Mouse (Mus musculus): Measurements from ENCODE around the gene Qrich1.

DNA sequence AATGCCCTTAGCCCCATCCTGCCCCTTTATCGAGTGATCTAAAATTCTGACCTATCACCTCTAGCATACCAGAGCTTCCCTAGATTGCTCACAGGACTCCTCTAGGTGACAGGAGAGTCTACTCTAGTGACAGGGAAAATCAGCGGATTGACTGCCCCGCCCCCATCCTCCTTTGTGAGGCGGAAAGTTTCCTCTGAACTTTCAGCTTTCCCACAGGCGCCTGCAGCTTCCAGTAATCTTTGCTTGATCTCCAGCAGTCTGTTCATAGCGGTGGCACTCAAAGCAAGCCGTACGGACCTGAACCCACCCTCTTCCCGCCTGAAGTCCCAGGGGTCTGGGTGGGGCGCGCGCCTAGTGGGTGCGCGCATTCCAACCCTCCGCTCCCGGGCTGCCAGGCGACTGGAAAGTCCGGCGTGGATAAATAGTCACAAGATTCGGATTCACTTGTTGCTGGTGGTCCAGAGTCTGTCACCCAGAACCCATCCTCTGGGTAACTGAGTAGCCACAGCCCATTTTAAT is 37.9 kb upstream of the Qrich1 start:
- TF ChIP-seq CTCF (conservative IDR thresholded peaks at IDR 0.05; ENCODE audit: insufficient read depth, insufficient read length, low read depth, low read length) (no peak), POLR2A (IDR thresholded peaks at IDR 0.05; ENCODE audit: low read depth, low read length) (no peak)
